Mouse (Mus musculus): ENCODE results near the gene Apmap.

DNA sequence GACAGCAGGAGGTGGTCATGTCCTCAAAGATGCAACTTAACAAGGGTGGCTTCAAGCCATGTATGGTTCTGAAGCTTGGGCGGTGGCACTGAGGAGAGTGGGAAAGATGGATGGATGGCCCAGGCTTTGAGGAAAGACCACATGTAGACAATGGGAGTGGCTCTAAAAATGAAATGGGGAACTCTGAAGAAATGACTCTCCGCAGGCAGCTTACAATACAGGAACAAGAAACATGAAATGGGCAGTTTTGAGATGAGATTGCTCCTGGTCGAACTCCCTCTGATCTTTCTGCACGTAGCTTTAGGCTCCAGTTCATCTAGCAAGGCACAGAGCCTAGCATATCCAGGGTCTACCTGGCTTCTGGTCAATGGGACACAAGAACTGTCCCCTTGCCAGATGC, 20.9 kb upstream of the Apmap start:
- TF ChIP-seq CTCF (IDR thresholded peaks at IDR 0.05; ENCODE audit: borderline replicate concordance, extremely low read depth, insufficient read depth, insufficient read length): no peak
- TF ChIP-seq POLR2A (IDR thresholded peaks at IDR 0.05; ENCODE audit: borderline replicate concordance, extremely low read depth, insufficient read depth, insufficient read length, poor library complexity, severe bottlenecking): no peak

All from brain, embryonic 14.5 days (tissue).